Mouse (Mus musculus) MEL (cell line): Measurements from ENCODE around the gene Zeb2. TPM values are rescaled to one million over a fixed set of nuclear protein-coding genes. Genes with fewer than 3 reads are reported as not detected.

Experiments used
- DNase-seq: peaks from one replicate; pipeline ENCODE4 v3.0.0; 2011; ENCODE audit warnings: low read depth, low spot score
- H3K27ac ChIP-seq: 2 replicates; pipeline ENCODE4 v1.5.1; 2012; ENCODE audit warnings: low read depth, mild to moderate bottlenecking, control low read depth, low read length, moderate library complexity; ENCODE audit not compliant: control insufficient read depth
- H3K27me3 ChIP-seq, 2 experiments: fragments of 150-350 bp in 1 of 2; sonication (generic) in 1 of 2; 2 replicates each; pipeline ENCODE4 v1.6.1; 2012; ENCODE audit warnings: low read length in 2 of 2, mild to moderate bottlenecking in 2 of 2, improper control_type of control experiment in 1 of 2, moderate library complexity in 1 of 2; ENCODE audit not compliant: insufficient read depth in 2 of 2, control insufficient read depth in 1 of 2
- H3K36me3 ChIP-seq, 2 experiments: 2 replicates each; pipeline ENCODE4 v1.6.1; 2012 to 2014; ENCODE audit warnings: low read length in 2 of 2, improper control_type of control experiment in 1 of 2, inconsistent platforms in 1 of 2, mild to moderate bottlenecking in 1 of 2; ENCODE audit not compliant: insufficient read depth in 2 of 2, control insufficient read depth in 1 of 2
- H3K4me1 ChIP-seq, 2 experiments: fragments of 150-350 bp in 1 of 2; sonication (generic) in 1 of 2; 2 replicates each; pipeline ENCODE4 v1.6.1; 2012; ENCODE audit warnings: low read length in 2 of 2, improper control_type of control experiment in 1 of 2, mild to moderate bottlenecking in 1 of 2; ENCODE audit not compliant: insufficient read depth in 2 of 2, control insufficient read depth in 1 of 2
- H3K4me3 ChIP-seq, 2 experiments: fragments of 150-350 bp in 1 of 2; sonication (generic) in 1 of 2; 2 replicates each; pipeline ENCODE4 v1.5.1; 2012; ENCODE audit warnings: low read depth in 2 of 2, low read length in 2 of 2, mild to moderate bottlenecking in 2 of 2, moderate library complexity in 2 of 2, control low read depth in 1 of 2, improper control_type of control experiment in 1 of 2; ENCODE audit not compliant: control insufficient read depth in 1 of 2, insufficient read depth in 1 of 2
- H3K79me2 ChIP-seq: 2 replicates; pipeline ENCODE4 v1.6.1; 2012; ENCODE audit warnings: mild to moderate bottlenecking, low read length, moderate library complexity; ENCODE audit not compliant: control insufficient read depth, poor library complexity, insufficient read depth
- H3K9ac ChIP-seq: 2 replicates; pipeline ENCODE4 v1.6.1; 2012; ENCODE audit warnings: low read depth, mild to moderate bottlenecking, control low read depth, low read length, moderate library complexity; ENCODE audit not compliant: control insufficient read depth, poor library complexity, severe bottlenecking
- H3K9me3 ChIP-seq: fragments of 150-350 bp; sonication (generic); replicated peaks from 2 replicates; pipeline ENCODE4 v1.6.1; 2012; ENCODE audit warnings: mild to moderate bottlenecking, low read length, improper control_type of control experiment, moderate library complexity; ENCODE audit not compliant: insufficient read depth
- BHLHE40 ChIP-seq: IDR thresholded peaks from 2 replicates; pipeline ENCODE4 v1.6.1; 2012; ENCODE audit warnings: low read depth, mild to moderate bottlenecking, inconsistent platforms, low read length, improper control_type of control experiment, borderline replicate concordance
- E2F4 ChIP-seq: IDR thresholded peaks from 2 replicates; pipeline ENCODE4 v1.6.1; 2011; ENCODE audit warnings: low read depth, low read length, improper control_type of control experiment, borderline replicate concordance
- ETS1 ChIP-seq: IDR thresholded peaks from 2 replicates; pipeline ENCODE4 v1.6.1; 2012; ENCODE audit warnings: low read depth, mild to moderate bottlenecking, inconsistent platforms, low read length, improper control_type of control experiment, moderate library complexity
- GABPA ChIP-seq: IDR thresholded peaks from 2 replicates; pipeline ENCODE4 v1.6.1; 2012; ENCODE audit warnings: low read depth, mild to moderate bottlenecking, inconsistent platforms, low read length, improper control_type of control experiment, moderate library complexity
- GATA1 ChIP-seq: IDR thresholded peaks from 2 replicates; pipeline ENCODE4 v1.6.1; 2011; ENCODE audit warnings: low read depth, low read length, improper control_type of control experiment
- JUND ChIP-seq: IDR thresholded peaks from 2 replicates; pipeline ENCODE4 v1.6.1; 2011; ENCODE audit warnings: low read depth, mild to moderate bottlenecking, improper control_type of control experiment, low read length
- KAT2A ChIP-seq: conservative IDR thresholded peaks from 2 replicates; pipeline ENCODE4 v1.6.1; 2012; ENCODE audit warnings: low read depth, low read length, improper control_type of control experiment, inconsistent platforms
- MAX ChIP-seq: IDR thresholded peaks from 2 replicates; pipeline ENCODE4 v1.6.1; 2011; ENCODE audit warnings: low read length, improper control_type of control experiment
- MAZ ChIP-seq: IDR thresholded peaks from 2 replicates; pipeline ENCODE4 v1.6.1; 2012; ENCODE audit warnings: low read depth, mild to moderate bottlenecking, inconsistent platforms, low read length, improper control_type of control experiment
- MEF2A ChIP-seq: IDR thresholded peaks from 2 replicates; pipeline ENCODE4 v1.6.1; 2014; ENCODE audit warnings: low read depth, mild to moderate bottlenecking, inconsistent platforms, low read length, improper control_type of control experiment; ENCODE audit not compliant: poor library complexity, insufficient replicate concordance, severe bottlenecking; ENCODE audit errors: extremely low read depth
- MYB ChIP-seq: IDR thresholded peaks from 2 replicates; pipeline ENCODE4 v1.6.1; 2011; ENCODE audit warnings: mild to moderate bottlenecking, low read depth, low read length, improper control_type of control experiment
- MYC ChIP-seq: IDR thresholded peaks from 2 replicates; pipeline ENCODE4 v1.6.1; 2011; ENCODE audit warnings: low read depth, mild to moderate bottlenecking, low read length, improper control_type of control experiment, moderate library complexity
- POLR2AphosphoS2 ChIP-seq: IDR thresholded peaks from 2 replicates; pipeline ENCODE4 v1.6.1; 2011; ENCODE audit warnings: low read length, improper control_type of control experiment
- POLR2AphosphoS5 ChIP-seq: IDR thresholded peaks from 2 replicates; pipeline ENCODE4 v1.6.1; 2012; ENCODE audit warnings: low read depth, borderline replicate concordance, mild to moderate bottlenecking, inconsistent platforms, low read length, moderate library complexity, mixed read lengths
- RAD21 ChIP-seq: IDR thresholded peaks from 2 replicates; pipeline ENCODE4 v1.6.1; 2011; ENCODE audit warnings: mild to moderate bottlenecking, low read depth, low read length, improper control_type of control experiment
- RCOR1 ChIP-seq: IDR thresholded peaks from 2 replicates; pipeline ENCODE4 v1.6.1; 2012; ENCODE audit warnings: low read depth, mild to moderate bottlenecking, inconsistent platforms, low read length, improper control_type of control experiment
- SIN3A ChIP-seq: IDR thresholded peaks from 2 replicates; pipeline ENCODE4 v1.6.1; 2012; ENCODE audit warnings: low read length, improper control_type of control experiment, inconsistent platforms
- TAL1 ChIP-seq: IDR thresholded peaks from 2 replicates; pipeline ENCODE4 v1.6.1; 2012; ENCODE audit warnings: mild to moderate bottlenecking, inconsistent platforms, low read length, moderate library complexity, mixed read lengths
- TBP ChIP-seq: IDR thresholded peaks from 2 replicates; pipeline ENCODE4 v1.8.0; 2011; ENCODE audit warnings: low read depth, low read length, improper control_type of control experiment
- TCF12 ChIP-seq: IDR thresholded peaks from 2 replicates; pipeline ENCODE4 v1.6.1; 2014; ENCODE audit warnings: low read depth, mild to moderate bottlenecking, inconsistent platforms, low read length, improper control_type of control experiment, moderate library complexity
- USF2 ChIP-seq, 2 experiments: IDR thresholded peaks; 2 replicates each; pipeline ENCODE4 v1.6.1; 2011 to 2012; ENCODE audit warnings: improper control_type of control experiment in 2 of 2, low read length in 2 of 2, borderline replicate concordance in 1 of 2, inconsistent platforms in 1 of 2, low read depth in 1 of 2, mild to moderate bottlenecking in 1 of 2; ENCODE audit not compliant: insufficient read depth in 1 of 2
- ZC3H11A ChIP-seq: IDR thresholded peaks from 2 replicates; pipeline ENCODE4 v1.6.1; 2012; ENCODE audit warnings: low read depth, mild to moderate bottlenecking, inconsistent platforms, low read length, improper control_type of control experiment
- ZKSCAN1 ChIP-seq: IDR thresholded peaks from 2 replicates; pipeline ENCODE4 v1.6.1; 2012; ENCODE audit warnings: low read depth, mild to moderate bottlenecking, inconsistent platforms, low read length, improper control_type of control experiment, moderate library complexity
- ZMIZ1 ChIP-seq: IDR thresholded peaks from 2 replicates; pipeline ENCODE4 v1.6.1; 2012; ENCODE audit warnings: low read depth, mild to moderate bottlenecking, inconsistent platforms, low read length, improper control_type of control experiment, moderate library complexity
- ZNF384 ChIP-seq: IDR thresholded peaks from 2 replicates; pipeline ENCODE4 v1.6.1; 2012; ENCODE audit warnings: low read depth, mild to moderate bottlenecking, inconsistent platforms, low read length, improper control_type of control experiment
- polyA plus RNA-seq, 2 experiments: library from polyadenylated mRNA; stranded (reverse) in 1 of 2; unstranded in 1 of 2; fragments of >175 nt in 1 of 2; fragments of >200 nt in 1 of 2; gene quantifications; 2 replicates each; pipeline versions ENCODE4 v1.2.1 to v1.2.4; 2012; ENCODE audit warnings: low replicate concordance in 2 of 2, low read depth in 1 of 2; ENCODE audit not compliant: insufficient read length in 2 of 2, insufficient read depth in 1 of 2, missing spikeins in 1 of 2
- total RNA-seq: library from RNA; depleted of rRNA; stranded (reverse); fragments of 300-350 nt; gene quantifications from 2 replicates; pipeline ENCODE4 v1.2.3, GENCODE M21; 2012

The Zeb2 gene
- total and polyA plus RNA-seq, 3 experiments = 12.8 to 12.9 TPM; not detected in 1

- H3K9me3 ChIP-seq = no peaks in the 10 kb centered on the region
- H3K27ac ChIP-seq = no peak overlapping the region
- peaks cover 26% of the 10 kb centered on the region for H3K79me2 ChIP-seq
- H3K27me3 ChIP-seq = no peaks in the 10 kb centered on the region
- H3K9ac ChIP-seq = no peak overlapping the region
- peaks cover 27 to 29% of the 10 kb centered on the region in 2 experiments for H3K4me1 ChIP-seq
- no peak overlapping the region for H3K4me3 ChIP-seq
- TF ChIP-seq GATA1 (peak; percentile 40), MYB (no peak), RCOR1 (0 out of 2 replicates have a peak, but pooled peaks have one; percentile 54)
- H3K36me3 ChIP-seq = peaks cover 11 to 40% of the 10 kb centered on the region in 2 experiments
- DNase-seq = no peak
Measured at GRCm38 (mm10) chr2:45099081-45099480, 18.1 kb downstream of the Zeb2 start.

GRCm38 (mm10) chr2:45097969-45098368 lies 19.2 kb downstream of the Zeb2 start:
- Histone ChIP-seq H3K79me2 (peaks cover 24% of the 10 kb centered on the region), H3K36me3 (peaks cover 9 to 38% of the 10 kb centered on the region in 2 experiments), H3K9ac (no peak overlapping the region), H3K27me3 (no peaks in the 10 kb centered on the region), H3K9me3 (no peaks in the 10 kb centered on the region), H3K27ac (no peak overlapping the region), H3K4me3 (no peak overlapping the region), H3K4me1 (peaks cover 22 to 27% of the 10 kb centered on the region in 2 experiments)
- TF ChIP-seq RAD21 = no peak
- no peak for TF ChIP-seq KAT2A
- no peak for TF ChIP-seq TBP
- no peak for TF ChIP-seq ZC3H11A
- no peak for TF ChIP-seq GATA1
- no peak for TF ChIP-seq MEF2A
- no peak for TF ChIP-seq ETS1
- TF ChIP-seq ZMIZ1 = no peak
- no peak for TF ChIP-seq SIN3A
- no peak for TF ChIP-seq E2F4
- TF ChIP-seq ZKSCAN1 = no peak
- TF ChIP-seq JUND = no peak
- TF ChIP-seq MYC = no peak
- no peak for DNase-seq

GRCm38 (mm10) chr2:45096638-45097247 lies 20.5 kb downstream of the Zeb2 start:
- Histone ChIP-seq H3K9ac (no peak overlapping the region), H3K4me3 (no peak overlapping the region), H3K27ac (no peak overlapping the region), H3K9me3 (no peaks in the 10 kb centered on the region), H3K4me1 (peaks cover 19 to 20% of the 10 kb centered on the region in 2 experiments), H3K36me3 (peaks cover 12 to 35% of the 10 kb centered on the region in 2 experiments), H3K79me2 (peaks cover 18% of the 10 kb centered on the region), H3K27me3 (no peaks in the 10 kb centered on the region)
- DNase-seq = no peak
- TF ChIP-seq USF2 (IDR thresholded peaks at IDR 0.05; ENCODE audit: borderline replicate concordance in 1 of 2, insufficient read depth in 1 of 2, low read depth in 1 of 2, low read length in 2 of 2) (no peak), GABPA (no peak), POLR2AphosphoS2 (no peak), POLR2AphosphoS5 (no peak), MAX (no peak), ETS1 (no peak), TAL1 (no peak), SIN3A (no peak), BHLHE40 (no peak), TCF12 (no peak), MEF2A (no peak), ZNF384 (no peak), MAZ (no peak), TBP (no peak), KAT2A (no peak), MYB (no peak)
